Mouse (Mus musculus): ENCODE results near the gene Npr1. TPM values are rescaled to one million over a fixed set of nuclear protein-coding genes. Genes with fewer than 3 reads are reported as not detected.

Npr1 gene
- 1 to 10 TPM; 2.5 to 4.2 TPM for total RNA-seq (2021)

DNA sequence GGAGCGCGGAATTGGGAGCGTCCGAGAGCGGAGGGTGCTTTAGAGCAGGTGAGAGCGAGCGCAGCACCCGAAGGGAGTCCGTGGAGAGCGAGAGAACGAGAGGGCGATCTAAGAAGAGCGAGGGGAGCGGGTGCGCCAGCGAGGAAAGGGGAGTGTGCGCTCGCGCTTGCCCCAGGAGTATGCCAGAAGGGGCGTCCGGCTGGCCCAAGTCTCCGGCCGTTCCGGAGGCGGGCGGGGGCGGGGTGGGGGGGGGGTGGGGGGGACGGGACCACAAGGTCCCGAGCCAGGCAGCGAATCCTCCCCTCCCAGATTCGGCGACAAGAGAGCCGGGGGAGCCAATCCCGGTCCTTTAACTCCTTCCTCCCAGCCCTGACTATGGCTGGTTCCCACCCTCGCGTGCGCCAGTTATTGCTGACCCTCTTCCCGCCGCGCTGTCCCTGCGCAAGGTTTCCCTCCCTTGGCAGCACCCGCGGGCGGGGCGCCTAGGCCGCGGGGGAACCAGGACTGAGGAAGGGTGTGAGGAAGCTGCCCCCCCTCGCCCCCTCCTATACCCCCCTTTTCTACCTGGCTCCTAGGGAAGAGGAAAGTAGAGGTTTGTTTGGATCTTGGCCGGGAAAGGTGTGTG, at the start of gene Npr1:
Gene Npr1 (minus strand): TSS at position 181 of the 625 bp plus-strand sequence.
- intact Hi-C loops (cut with DNase I) = loop anchor here (1.0 to 5.0 kb wide), 2 partner anchors 33 to 53 kb away; partner anchors contain the start of gene Ints3
- no peak for DNase-seq (ENCODE audit: low spot score in 2 of 2)

DNA sequence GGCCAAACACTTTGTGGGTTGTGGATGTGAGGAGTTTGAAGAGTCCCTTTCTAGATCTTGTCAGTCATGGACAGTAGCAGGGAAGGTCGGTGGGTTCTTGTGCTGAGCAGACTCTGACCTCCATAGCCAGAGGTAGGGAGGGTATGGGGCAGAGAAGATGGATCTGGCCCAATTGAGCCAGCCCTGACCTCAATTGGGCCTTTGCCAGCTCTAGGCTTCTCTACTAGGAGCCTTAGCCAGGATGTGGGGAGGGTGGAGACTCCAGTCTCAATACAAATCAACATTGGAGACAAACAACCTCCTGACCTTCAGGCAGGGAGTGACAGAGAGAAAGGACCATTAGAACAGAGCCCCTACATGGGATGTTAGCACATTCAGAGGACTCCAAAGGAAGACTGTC, 49.6 kb upstream of the Npr1 start:
- no peak for DNase-seq (ENCODE audit: low spot score in 2 of 2)

DNA sequence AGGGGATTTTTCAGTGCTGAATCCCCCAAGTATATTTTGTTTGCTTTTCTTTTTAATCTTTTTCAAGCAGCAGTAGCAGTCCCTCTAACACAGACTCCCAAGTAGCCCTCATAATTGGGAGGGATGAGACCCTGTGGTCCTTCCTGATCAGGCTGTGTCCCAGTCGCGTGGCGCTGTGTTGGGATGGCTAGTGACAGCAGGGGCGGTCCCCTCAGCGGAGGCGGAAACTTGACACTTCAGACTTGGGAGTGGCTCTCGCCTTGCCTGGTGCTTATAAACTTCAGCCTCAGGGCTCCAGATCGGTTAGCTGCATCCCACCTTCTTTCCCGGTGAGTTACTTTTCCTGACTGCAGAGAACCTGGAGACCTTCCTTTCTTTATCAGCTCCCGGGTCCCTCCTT, 49.0 kb upstream of the Npr1 start:
- intact Hi-C loops (cut with DNase I) = loop anchor here (5.0 kb wide), 1 partner anchor 138 kb away; the partner anchor contains the start of gene S100a7a
- DNase-seq (ENCODE audit: low spot score in 2 of 2) = no peak

More for the DNA sequence above, 49.6 kb upstream of the Npr1 start:
- intact Hi-C loops (cut with DNase I) = no loop called here

DNA sequence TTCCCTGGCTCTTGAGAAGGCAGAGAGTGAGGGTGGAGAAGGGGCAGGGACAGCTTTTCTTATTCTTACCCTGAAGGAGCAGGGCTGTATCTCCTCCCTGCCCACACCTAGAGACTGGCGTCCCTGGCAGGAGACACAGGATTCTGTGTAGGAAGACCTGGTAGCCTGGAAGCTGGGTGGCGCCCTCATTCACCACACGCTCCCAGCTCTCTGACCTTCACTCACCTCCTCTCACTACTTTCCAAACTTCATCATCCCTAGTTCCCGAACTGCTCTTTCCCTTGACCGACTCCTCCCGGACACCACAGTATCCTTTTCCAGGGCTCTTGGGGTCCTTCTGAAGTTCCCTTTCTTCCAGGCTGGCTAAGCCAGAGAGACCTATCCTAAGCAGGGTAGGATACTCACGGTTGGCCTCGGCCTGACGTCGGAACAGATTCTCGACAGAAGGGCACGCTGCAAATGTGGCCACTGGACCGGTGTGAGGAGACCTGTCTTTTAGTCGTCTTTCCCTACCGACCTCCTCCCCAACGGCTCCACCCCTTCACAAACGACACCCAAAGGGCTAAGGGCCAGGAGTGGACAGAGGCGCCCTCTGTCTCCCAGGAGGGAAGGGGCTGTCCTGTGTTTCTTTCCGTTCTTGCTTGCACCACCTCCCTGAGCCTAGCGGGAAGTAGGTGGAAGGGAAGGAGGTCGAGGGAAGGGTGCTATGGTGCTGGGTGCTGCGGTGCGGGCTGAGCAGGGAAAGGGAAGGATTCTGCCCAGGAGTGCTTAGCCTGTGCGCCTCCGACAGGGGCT, 48.3 kb upstream of the Npr1 start, which contains the start of the genes S100a1 and S100a13:
Gene S100a1 (minus strand): TSS at position 597 of the 795 bp plus-strand sequence.
Gene S100a13 (plus strand): TSS at position 640 of the 795 bp plus-strand sequence.
- DNase-seq (ENCODE audit: low spot score in 2 of 2) = peak; percentile 35 to 56
- intact Hi-C loops (cut with DNase I) = loop anchor here (5.0 kb wide), 1 partner anchor 138 kb away; the partner anchor contains the start of gene S100a7a

DNA sequence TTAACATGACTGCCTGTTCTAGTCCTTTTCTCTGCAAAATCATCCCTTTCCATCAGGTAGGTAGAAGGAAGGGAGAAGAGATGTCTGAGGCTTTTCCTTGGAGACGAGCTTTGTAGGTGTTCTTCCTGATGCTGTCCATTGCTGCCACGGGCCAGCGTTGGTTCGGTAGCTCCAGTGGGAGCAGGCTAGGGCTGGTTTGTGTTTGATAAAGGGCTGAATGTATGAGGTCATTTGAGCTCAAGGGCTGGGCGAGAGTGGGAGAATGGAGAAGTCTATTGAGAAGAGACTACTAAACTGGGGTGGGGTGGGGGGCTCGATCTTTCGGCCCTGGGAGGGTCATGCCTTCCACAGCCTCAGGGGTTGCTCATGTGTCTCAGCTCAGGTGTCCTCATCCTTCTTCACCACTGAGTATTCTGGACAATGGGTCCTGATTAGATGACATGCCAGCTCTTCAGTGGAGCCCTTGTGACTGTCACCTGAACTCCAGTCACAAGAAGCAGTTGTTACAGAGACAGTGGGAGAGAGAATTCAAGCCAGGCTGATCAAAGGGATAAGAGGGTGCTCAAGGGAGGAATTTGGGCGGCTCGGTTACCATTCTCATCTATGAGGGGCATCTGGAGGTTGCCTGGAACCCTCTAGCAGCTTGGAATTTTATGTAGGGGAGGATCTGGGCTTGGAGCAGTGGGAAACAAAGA, 47.4 kb upstream of the Npr1 start:
- no peak for DNase-seq (ENCODE audit: low spot score in 2 of 2)
- intact Hi-C loops (cut with DNase I) = loop anchor here (5.0 kb wide), 1 partner anchor 139 kb away; the partner anchor contains the start of gene S100a7a

DNA sequence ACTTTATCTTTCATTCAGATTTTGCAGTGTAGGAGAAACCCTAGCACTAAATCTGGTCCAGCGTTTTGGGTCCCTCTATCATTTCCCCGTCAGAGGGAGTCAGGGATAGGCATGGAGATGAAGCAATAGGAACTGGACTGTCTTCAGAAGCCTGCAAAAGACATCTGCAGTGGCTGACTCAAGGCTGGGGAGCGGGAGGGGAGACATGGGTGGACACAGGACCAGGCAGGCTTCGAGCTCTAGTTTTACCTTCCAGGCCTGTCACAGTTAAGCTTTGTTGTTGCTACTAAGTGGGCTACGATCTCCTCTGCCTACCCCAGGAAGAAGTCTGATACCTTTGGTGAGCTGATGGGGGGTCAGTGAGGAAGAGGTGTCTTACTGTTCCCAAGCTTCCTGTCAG, 46.6 kb upstream of the Npr1 start:
- intact Hi-C loops (cut with DNase I) = loop anchor here (5.0 kb wide), 1 partner anchor 140 kb away; the partner anchor contains the start of gene S100a7a
- DNase-seq (ENCODE audit: low spot score in 2 of 2) = no peak

DNA sequence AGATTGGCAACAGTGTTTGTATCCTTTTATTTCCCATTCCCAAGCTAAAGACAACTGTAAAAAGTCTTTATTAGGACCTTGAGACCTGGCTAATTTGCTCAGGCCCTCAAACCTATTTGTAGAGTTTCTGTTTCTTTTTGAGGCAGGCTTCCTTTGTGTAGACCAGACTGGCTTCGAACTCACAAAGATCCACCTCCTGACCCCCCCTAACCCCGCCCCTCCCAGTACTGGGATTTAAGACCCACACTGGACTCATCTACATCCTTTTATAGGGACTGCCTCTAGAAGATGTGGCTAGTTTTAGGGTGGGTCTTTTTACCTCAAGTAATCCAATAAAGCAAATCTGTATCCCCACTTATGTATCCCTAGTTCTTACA, 44.1 kb upstream of the Npr1 start:
- intact Hi-C loops (cut with DNase I) = loop anchor here (5.0 kb wide), 1 partner anchor 143 kb away; the partner anchor contains the start of gene S100a7a
- DNase-seq (ENCODE audit: low spot score in 2 of 2) = no peak

DNA sequence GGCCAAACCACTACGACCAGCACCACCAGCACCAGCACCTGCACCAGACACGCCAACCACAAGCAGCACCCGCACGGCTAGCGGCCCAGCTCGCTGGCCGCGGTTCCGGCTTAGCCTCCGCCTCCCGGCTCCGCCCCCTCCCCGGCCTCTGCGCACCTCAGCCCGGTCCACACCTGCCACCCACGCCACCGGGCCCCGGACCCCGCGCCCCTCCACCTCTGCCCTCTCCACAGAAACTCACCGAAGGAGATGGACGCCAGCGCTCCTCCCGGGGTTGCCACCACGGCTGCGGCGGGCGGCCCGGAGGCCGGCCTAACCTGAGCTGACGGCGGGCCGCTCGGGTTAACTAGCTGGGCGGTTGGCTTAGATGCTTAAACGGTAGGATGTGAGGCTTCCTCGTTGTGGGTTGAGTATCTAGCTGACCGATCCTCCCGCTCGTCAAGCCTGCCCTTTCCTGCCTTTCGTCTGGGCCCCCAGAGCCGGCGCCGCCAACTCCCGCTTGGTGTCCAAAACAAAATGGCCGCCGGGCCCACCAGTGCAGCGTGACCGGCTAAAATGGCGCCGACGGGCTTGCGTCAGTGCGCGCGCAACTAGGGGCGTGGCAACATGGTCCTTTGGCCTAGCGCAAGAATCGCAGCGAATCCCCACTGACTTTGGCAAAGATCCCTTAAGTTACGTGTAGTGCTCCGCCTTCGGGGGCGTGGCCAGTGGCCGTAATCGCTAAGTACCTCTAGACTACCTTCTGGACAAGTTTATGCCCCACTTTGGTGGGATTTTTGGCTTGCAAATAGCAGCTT, 43.5 kb upstream of the Npr1 start, which contains the start of gene Chtop:
Gene Chtop (minus strand): TSS at position 549 of the 797 bp plus-strand sequence.
- peak; percentile 99 for DNase-seq (ENCODE audit: low spot score in 2 of 2)
- intact Hi-C loops (cut with DNase I) = no loop called here

DNA sequence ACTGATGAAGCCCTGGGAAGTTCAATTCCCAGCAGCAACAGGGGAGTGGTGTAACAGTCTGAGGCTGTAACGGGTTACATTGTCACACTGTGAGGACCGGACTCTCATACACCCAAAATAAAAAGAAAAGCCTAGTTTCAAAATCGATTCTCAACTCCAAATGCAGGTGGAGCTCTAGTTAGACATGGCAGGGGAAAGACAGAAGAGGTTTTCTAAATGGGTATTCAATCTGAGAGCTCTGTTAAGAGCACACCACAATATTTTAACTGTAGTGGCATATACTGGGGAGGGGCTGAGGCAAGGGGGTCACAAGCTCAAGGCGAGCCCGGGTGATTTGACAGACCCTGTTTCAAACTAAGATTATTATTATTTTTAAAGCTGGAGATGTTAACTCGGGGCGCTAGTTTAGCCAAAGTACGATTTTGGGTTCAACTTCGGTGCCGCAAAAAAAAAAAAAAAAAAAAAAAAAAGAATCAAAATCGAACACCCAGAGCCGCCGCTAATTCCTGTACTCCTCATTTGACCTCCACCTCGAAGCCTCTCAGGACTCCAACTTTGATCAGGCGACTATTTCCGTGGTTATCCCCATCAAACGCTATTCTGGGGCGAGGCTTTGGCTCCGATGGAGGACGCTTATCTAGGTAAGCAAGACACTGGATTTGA, 42.8 kb upstream of the Npr1 start:
- DNase-seq (ENCODE audit: low spot score in 2 of 2) = no peak
- intact Hi-C loops (cut with DNase I) = no loop called here

DNA sequence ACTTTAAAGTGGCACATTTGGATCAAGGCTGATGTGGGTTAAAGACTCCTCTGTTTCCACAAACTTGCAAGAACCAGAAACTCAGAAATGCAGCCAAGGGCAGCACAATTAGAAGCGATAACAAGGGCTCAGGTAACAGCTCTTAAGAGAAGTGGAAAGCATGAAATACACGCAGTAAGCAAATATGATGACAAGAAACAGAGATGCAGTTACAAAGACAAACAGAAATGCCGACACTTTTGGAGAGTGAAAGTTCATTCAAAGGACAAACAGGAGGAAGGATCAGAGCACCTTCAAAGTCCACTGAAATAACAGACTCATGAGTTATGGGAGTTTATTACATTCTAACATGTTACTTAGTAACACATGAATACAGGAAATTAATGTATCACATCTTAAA, 40.7 kb upstream of the Npr1 start:
- intact Hi-C loops (cut with DNase I) = no loop called here

DNA sequence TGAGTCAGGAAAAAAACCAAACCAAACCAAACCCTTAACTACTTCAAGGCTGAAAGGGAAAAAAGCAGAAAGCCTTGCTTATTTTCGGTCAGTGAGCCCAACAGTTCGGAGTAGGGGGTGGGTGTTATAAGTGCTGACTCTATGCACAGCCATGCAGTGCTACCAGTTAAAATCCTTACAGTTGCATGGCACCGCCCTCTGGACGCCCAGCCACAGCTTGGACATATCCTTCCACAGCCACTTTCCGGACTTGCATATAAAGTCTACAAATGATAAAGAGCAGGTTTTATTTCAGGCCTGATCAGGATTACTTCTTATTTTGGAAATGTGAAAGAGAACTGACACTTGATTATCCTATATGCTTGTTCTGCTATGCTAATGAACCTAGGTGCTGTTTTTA, 39.5 kb upstream of the Npr1 start:
- intact Hi-C loops (cut with DNase I) = no loop called here
- no peak for DNase-seq (ENCODE audit: low spot score in 2 of 2)

More for the DNA sequence above, 40.7 kb upstream of the Npr1 start:
- DNase-seq (ENCODE audit: low spot score in 2 of 2) = no peak

DNA sequence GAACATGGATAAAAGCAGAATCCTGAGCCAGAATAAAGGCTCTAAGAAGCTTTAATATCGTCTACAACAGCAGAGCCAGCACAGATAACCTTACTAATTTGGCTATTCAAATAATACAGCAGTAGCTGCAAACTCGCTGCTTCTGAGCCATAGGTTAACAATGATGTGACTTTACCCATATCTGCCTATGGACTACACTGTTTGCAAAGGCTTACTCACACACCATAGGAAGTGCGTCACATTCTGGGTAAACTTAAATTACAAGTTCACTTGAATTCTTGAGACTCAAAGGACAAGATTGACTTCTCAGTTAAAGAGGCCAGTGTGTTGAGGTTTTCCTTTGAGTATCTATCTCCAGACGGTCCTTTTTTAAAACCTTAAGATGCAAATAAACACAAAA, 37.8 kb upstream of the Npr1 start:
- DNase-seq (ENCODE audit: low spot score in 2 of 2) = no peak
- intact Hi-C loops (cut with DNase I) = loop anchor here (5.0 kb wide), 1 partner anchor 204 kb away; no protein-coding TSS in a partner anchor

DNA sequence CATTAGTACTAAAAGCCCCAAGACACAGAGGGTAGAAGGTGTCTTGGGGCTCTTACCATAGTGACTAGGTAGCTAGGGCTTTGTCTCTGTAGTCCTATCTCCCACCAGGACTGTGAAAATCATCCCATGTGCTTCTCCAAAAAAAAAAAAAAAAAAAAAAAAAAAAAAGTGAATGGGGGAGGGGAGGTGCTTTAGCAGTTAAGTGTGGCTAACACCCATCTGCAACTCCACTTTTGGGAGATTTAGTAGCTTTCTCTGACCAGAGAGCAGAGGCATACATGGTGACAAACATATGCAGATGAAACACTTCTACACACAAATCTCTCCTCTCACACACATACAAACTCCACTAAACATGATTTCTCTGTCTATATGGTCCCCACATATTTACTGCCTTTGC, 31.9 kb upstream of the Npr1 start:
- intact Hi-C loops (cut with DNase I) = no loop called here
- no peak for DNase-seq (ENCODE audit: low spot score in 2 of 2)

DNA sequence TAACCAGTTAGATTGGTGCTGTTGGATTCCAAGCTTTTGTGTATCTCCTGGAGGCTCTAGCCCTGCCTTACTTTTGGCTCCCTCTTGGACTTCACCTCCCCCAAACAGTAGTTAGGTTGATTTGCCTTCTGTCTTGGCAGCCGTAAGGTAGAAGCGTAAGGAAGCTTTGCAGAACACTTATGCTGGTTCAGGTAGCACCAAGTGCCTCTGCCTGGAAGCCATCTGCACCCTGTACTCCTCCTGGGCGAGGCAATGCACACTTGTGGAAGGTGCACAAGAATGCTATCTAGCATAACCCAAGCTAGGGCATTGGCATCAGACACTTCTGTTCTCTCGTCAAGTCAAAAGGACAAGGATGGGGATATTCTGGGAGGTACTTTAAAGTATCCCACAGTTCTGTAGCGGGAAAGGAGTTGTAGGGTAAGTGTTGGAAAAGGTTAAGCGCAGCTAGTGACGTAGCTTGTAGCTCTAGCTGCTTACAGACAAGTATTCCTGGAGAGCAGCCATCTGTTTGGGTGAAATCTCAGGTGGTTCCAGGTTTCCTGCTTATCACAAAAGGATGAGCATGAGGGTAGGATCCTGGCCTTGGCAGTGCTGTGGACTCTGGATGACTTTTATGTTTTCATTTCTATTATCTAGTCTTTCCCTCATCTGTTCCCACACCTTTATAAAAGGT, 30.3 kb upstream of the Npr1 start:
- DNase-seq (ENCODE audit: low spot score in 2 of 2) = no peak
- intact Hi-C loops (cut with DNase I) = loop anchor here (2.0 kb wide), 1 partner anchor 157 kb away; no protein-coding TSS in a partner anchor

DNA sequence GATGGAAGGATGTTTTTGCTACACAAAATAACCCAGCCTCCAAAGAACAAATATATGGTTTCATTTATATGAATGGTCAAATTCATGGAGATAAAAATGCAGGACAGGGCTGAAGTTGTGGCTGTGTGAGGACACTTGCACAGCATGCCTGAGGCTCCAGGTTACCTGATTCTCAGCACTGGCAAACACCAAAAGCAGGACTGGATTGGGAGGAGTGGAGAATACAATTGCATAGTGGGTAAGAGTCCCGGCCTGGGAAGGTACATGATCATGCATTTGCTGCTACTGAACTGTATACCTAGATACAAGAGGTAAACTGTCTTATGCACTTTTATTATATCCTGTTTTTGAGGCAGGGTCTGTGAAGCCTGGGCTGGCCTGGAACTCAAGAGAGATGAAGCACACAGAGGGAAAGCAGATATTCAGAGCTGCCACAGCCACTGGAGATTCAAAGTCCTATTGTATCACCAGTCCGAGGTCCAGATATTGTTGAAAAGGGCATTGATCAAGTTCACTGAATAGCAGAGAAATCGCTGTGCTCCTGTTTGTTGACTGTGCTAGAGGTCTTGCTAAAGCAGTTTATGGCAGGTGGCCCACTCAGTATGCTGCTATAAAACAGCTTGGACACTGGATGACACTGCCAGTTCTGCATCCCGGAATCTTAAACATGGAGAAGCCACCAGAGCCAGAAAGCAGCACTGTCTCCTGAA, 28.3 kb upstream of the Npr1 start:
- intact Hi-C loops (cut with DNase I) = loop anchor here (2.0 to 5.0 kb wide), 2 partner anchors 159 to 218 kb away; no protein-coding TSS in a partner anchor
- no peak for DNase-seq (ENCODE audit: low spot score in 2 of 2)

DNA sequence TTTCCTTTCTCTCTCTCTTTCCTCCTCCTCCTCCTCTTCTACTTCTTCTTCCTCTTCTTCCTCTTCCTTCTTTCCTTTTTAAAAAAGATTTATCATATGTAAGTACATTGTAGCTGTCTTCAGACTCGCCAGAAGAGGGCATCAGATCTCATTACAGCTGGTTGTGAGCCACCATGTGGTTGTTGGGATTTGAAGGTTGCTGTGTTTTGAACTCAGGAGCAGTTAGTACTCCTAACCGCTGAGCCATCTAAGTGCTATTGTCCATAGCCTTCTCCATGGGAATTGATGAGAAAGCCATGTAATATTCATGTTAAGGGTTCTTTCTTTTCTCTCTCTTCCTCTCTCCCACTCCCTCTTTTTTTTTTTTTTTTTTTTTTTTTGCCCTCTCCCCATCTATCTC, 25.7 kb upstream of the Npr1 start:
- no peak for DNase-seq (ENCODE audit: low spot score in 2 of 2)
- intact Hi-C loops (cut with DNase I) = loop anchor here (5.0 kb wide), 1 partner anchor 221 kb away; no protein-coding TSS in a partner anchor

DNA sequence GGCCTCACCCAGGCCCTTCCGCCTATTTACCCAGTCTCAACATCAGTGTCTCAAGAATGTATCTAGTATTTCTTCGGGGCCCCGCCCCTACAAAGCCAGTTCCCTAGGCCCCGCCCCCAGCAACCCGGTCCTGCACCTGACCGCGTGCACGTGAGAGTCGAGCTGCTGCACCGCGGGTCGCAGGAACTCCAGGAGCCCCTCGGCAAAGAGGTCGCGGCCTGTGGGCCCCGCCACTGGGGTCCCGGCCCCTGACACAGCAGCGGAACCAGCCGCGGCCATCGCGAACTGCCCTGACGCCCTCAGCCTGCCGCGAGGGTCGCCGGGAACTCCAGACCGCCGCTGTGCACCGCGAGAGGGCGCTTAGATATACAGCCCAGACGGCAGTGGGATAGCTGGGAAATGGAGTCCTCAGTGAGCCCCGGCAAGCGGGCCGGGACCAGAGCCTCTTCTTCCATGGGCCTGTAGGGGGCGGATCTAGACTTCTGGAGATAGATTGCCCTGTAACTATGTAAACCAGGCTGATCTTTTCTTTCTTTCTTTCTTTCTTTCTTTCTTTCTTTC, 25.1 kb upstream of the Npr1 start, which contains the start of gene Snapin:
Gene Snapin (minus strand): TSS at position 338 of the 561 bp plus-strand sequence.
- intact Hi-C loops (cut with DNase I) = loop anchor here (5.0 kb wide), 1 partner anchor 222 kb away; no protein-coding TSS in a partner anchor
- DNase-seq (ENCODE audit: low spot score in 2 of 2) = peak; percentile 93 to 96

Measured in left cerebral cortex, postnatal 36 days (tissue).